Mouse (Mus musculus): Measurements from ENCODE around the gene 4930519P11Rik. TPM values are rescaled to one million over a fixed set of nuclear protein-coding genes. Genes with fewer than 3 reads are reported as not detected.
A peak's percentile ranks its signal among the peaks of the same experiment; 100 is the strongest.

Gene 4930519P11Rik
- polyA plus RNA-seq, 1 experiment from 2014 or later: not detected

- Histone ChIP-seq H3K9ac (peak overlapping the region; percentile 83), H3K36me3 (replicated peaks) (0 out of 2 replicates have a peak, but pooled peaks cover 3% of the 10 kb centered on the region), H3K4me1 (replicated peaks) (peaks cover 42% of the 10 kb centered on the region), H3K9me3 (replicated peaks) (no peaks in the 10 kb centered on the region), H3K27ac (replicated peaks) (peak overlapping the region; percentile 89), H3K4me2 (peak overlapping the region; percentile 71), H3K4me3 (replicated peaks) (peak overlapping the region; percentile 70), H3K27me3 (no peaks in the 10 kb centered on the region)
- WGBS (ENCODE audit: insufficient replicate concordance): 4% methylated on average over 22 of the region's 22 CpGs
- ATAC-seq (ENCODE audit: insufficient read depth): peak; percentile 1
These were observed 10.1 kb downstream of the 4930519P11Rik start for GRCm38 (mm10) chr2:154603007-154603637.

GRCm38 (mm10) chr2:154601324-154601723 is 11.9 kb downstream of the 4930519P11Rik start:
- Histone ChIP-seq H3K27ac (replicated peaks) (peak overlapping the region; percentile 48; the same call in 1 of the 2 replicates), H3K4me1 (replicated peaks) (peaks cover 50% of the 10 kb centered on the region), H3K4me2 (peak overlapping the region; percentile 18), H3K9ac (no peak overlapping the region), H3K36me3 (replicated peaks) (peaks cover 3% of the 10 kb centered on the region; the same call in 1 of the 2 replicates), H3K27me3 (no peaks in the 10 kb centered on the region), H3K4me3 (replicated peaks) (no peak overlapping the region), H3K9me3 (replicated peaks) (no peaks in the 10 kb centered on the region)
- ATAC-seq (ENCODE audit: insufficient read depth): no peak
- WGBS (ENCODE audit: insufficient replicate concordance): 53% methylated on average over 3 of the region's 3 CpGs

GRCm38 (mm10) chr2:154600586-154600985 is 12.7 kb downstream of the 4930519P11Rik start:
- Histone ChIP-seq H3K4me2 (no peak overlapping the region), H3K9me3 (replicated peaks) (no peaks in the 10 kb centered on the region), H3K4me1 (replicated peaks) (peaks cover 46% of the 10 kb centered on the region), H3K36me3 (replicated peaks) (peaks cover 10% of the 10 kb centered on the region), H3K4me3 (replicated peaks) (no peak overlapping the region), H3K9ac (no peak overlapping the region), H3K27me3 (no peaks in the 10 kb centered on the region), H3K27ac (replicated peaks) (no peak overlapping the region)
- WGBS (ENCODE audit: insufficient replicate concordance): 67% methylated on average over 6 of the region's 6 CpGs
- no peak for ATAC-seq (ENCODE audit: insufficient read depth)

- WGBS (ENCODE audit: insufficient replicate concordance): 73% methylated on average over 3 of the region's 3 CpGs
- H3K4me1 ChIP-seq (replicated peaks): peaks cover 19% of the 10 kb centered on the region
- no peak for ATAC-seq (ENCODE audit: insufficient read depth)
- H3K36me3 ChIP-seq (replicated peaks): peaks cover 41% of the 10 kb centered on the region
- H3K27me3 ChIP-seq: no peaks in the 10 kb centered on the region
- no peak overlapping the region for H3K27ac ChIP-seq (replicated peaks)
- H3K9me3 ChIP-seq (replicated peaks): no peaks in the 10 kb centered on the region
- H3K9ac ChIP-seq: no peak overlapping the region
- no peak overlapping the region for H3K4me3 ChIP-seq (replicated peaks)
- no peak overlapping the region for H3K4me2 ChIP-seq
These were observed 15.8 kb downstream of the 4930519P11Rik start for GRCm38 (mm10) chr2:154597399-154597798.

- H3K9me3 ChIP-seq (replicated peaks): no peaks in the 10 kb centered on the region
- no peaks in the 10 kb centered on the region for H3K27me3 ChIP-seq
- no peak overlapping the region for H3K9ac ChIP-seq
- no peak overlapping the region for H3K4me2 ChIP-seq
- peaks cover 8% of the 10 kb centered on the region for H3K4me1 ChIP-seq (replicated peaks)
- no peak for ATAC-seq (ENCODE audit: insufficient read depth)
- peaks cover 47% of the 10 kb centered on the region for H3K36me3 ChIP-seq (replicated peaks)
- no peak overlapping the region for H3K27ac ChIP-seq (replicated peaks)
- WGBS (ENCODE audit: insufficient replicate concordance): 75% methylated on average over 5 of the region's 5 CpGs
- H3K4me3 ChIP-seq (replicated peaks): no peak overlapping the region
These were observed 17.5 kb downstream of the 4930519P11Rik start for GRCm38 (mm10) chr2:154595775-154596174.

- Histone ChIP-seq H3K4me3 (replicated peaks) (no peak overlapping the region), H3K9me3 (replicated peaks) (no peaks in the 10 kb centered on the region), H3K9ac (no peak overlapping the region), H3K27ac (replicated peaks) (no peak overlapping the region), H3K27me3 (no peaks in the 10 kb centered on the region), H3K36me3 (replicated peaks) (peaks cover 48% of the 10 kb centered on the region), H3K4me2 (no peak overlapping the region), H3K4me1 (replicated peaks) (peaks cover 8% of the 10 kb centered on the region; the same call in 1 of the 2 replicates)
- ATAC-seq (ENCODE audit: insufficient read depth): no peak
- WGBS (ENCODE audit: insufficient replicate concordance): 50% methylated on average over 3 of the region's 3 CpGs
These were observed 20.2 kb downstream of the 4930519P11Rik start for GRCm38 (mm10) chr2:154593025-154593424.

GRCm38 (mm10) chr2:154591239-154591638 is 22.0 kb downstream of the 4930519P11Rik start:
- ATAC-seq (ENCODE audit: insufficient read depth): no peak
- 60% methylated on average over 3 of the region's 3 CpGs for WGBS (ENCODE audit: insufficient replicate concordance)

GRCm38 (mm10) chr2:154589051-154589450 is 24.2 kb downstream of the 4930519P11Rik start:
- H3K27ac ChIP-seq (replicated peaks): no peak overlapping the region
- H3K9ac ChIP-seq: no peak overlapping the region
- peaks cover 8% of the 10 kb centered on the region for H3K4me1 ChIP-seq (replicated peaks)
- H3K9me3 ChIP-seq (replicated peaks): no peaks in the 10 kb centered on the region
- H3K4me3 ChIP-seq (replicated peaks): no peak overlapping the region
- no peaks in the 10 kb centered on the region for H3K27me3 ChIP-seq
- ATAC-seq (ENCODE audit: insufficient read depth): no peak
- H3K36me3 ChIP-seq (replicated peaks): peaks cover 44% of the 10 kb centered on the region
- no peak overlapping the region for H3K4me2 ChIP-seq
- WGBS (ENCODE audit: insufficient replicate concordance): 80% methylated on average over 4 of the region's 4 CpGs

More at GRCm38 (mm10) chr2:154591239-154591638, 22.0 kb downstream of the 4930519P11Rik start:
- H3K36me3 ChIP-seq (replicated peaks): peaks cover 66% of the 10 kb centered on the region
- H3K9me3 ChIP-seq (replicated peaks): no peaks in the 10 kb centered on the region
- no peak overlapping the region for H3K27ac ChIP-seq (replicated peaks)
- H3K27me3 ChIP-seq: no peaks in the 10 kb centered on the region
- H3K4me2 ChIP-seq: no peak overlapping the region
- no peak overlapping the region for H3K9ac ChIP-seq
- H3K4me1 ChIP-seq (replicated peaks): no peaks in the 10 kb centered on the region; the same call in 1 of the 2 replicates
- H3K4me3 ChIP-seq (replicated peaks): no peak overlapping the region

GRCm38 (mm10) chr2:154586405-154586804 is 26.8 kb downstream of the 4930519P11Rik start:
- 64% methylated on average over 5 of the region's 5 CpGs for WGBS (ENCODE audit: insufficient replicate concordance)
- H3K4me1 ChIP-seq (replicated peaks): peaks cover 24% of the 10 kb centered on the region
- ATAC-seq (ENCODE audit: insufficient read depth): no peak
- H3K9ac ChIP-seq: no peak overlapping the region
- H3K36me3 ChIP-seq (replicated peaks): peaks cover 22% of the 10 kb centered on the region
- no peaks in the 10 kb centered on the region for H3K27me3 ChIP-seq
- H3K9me3 ChIP-seq (replicated peaks): no peaks in the 10 kb centered on the region
- no peak overlapping the region for H3K4me2 ChIP-seq
- H3K27ac ChIP-seq (replicated peaks): no peak overlapping the region
- H3K4me3 ChIP-seq (replicated peaks): no peak overlapping the region

GRCm38 (mm10) chr2:154584931-154585601 is 28.2 kb downstream of the 4930519P11Rik start:
- H3K4me3 ChIP-seq (replicated peaks): no peak overlapping the region
- H3K4me2 ChIP-seq: no peak overlapping the region
- ATAC-seq (ENCODE audit: insufficient read depth): no peak
- no peaks in the 10 kb centered on the region for H3K27me3 ChIP-seq
- no peak overlapping the region for H3K9ac ChIP-seq
- H3K36me3 ChIP-seq (replicated peaks): peaks cover 21% of the 10 kb centered on the region
- 69% methylated on average over 17 of the region's 17 CpGs for WGBS (ENCODE audit: insufficient replicate concordance)
- H3K27ac ChIP-seq (replicated peaks): no peak overlapping the region
- H3K4me1 ChIP-seq (replicated peaks): peaks cover 24% of the 10 kb centered on the region
- no peaks in the 10 kb centered on the region for H3K9me3 ChIP-seq (replicated peaks)

All from liver, embryonic 15.5 days (tissue).